Mouse (Mus musculus): ENCODE measurements around the gene Cyb561. TPM values are rescaled to one million over a fixed set of nuclear protein-coding genes. Genes with fewer than 3 reads are reported as not detected.

The Cyb561 gene
- total and polyA plus RNA-seq, 3 experiments: 32.8 to 43.9 TPM; not detected in 1

DNA sequence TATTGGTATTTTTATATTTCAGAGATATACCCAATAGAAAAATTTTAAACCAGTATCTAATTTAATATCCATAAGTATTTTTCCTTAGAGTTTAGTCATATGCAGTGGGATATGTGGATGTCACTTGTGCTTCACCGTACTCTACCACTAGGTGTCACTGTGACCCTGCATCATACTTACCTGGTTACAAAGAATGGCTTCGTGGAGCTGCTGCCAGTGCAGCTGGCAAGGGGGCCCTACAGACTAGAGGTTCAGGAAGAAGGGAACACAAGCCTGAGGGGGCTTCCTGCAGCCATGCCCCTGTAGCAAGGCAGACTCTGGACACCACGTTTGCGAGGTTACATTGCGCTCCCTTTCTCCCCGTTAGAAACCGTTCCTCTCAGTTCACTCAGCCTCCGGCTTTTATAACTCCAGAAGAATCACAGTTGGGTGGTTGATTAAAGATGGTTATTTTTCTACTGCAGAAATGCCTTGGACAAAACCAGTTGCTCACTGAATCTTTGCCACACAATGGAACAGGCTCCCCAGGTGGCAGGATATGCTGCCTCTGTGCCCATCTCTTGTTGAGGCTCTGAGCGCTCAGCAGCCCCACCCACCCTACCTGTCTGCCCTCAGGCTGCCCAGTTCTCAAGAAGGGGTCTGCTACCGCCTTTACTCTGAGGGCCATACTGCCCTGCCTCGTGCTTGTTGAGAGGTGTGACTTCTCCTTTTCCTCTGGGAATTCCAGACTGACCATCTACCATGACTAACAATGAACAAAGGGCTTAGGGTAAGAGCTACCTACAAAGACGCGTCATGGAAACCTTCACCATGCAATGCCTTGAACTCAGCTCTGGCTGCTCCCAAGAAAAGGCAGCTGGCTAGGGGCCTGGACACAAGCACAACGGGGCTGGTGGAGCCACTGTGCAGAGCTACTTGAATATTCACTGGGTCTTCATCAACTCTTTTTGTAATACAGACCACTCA, 25.8 kb downstream of the Cyb561 start:
- Histone ChIP-seq H3K4me1 (ENCODE audit: control insufficient read depth in 1 of 2, insufficient read depth in 2 of 2, low read length in 2 of 2) (peaks cover 0 to 6% of the 10 kb centered on the region in 2 experiments; a peak in 2 of 4 replicates), H3K27me3 (ENCODE audit: control insufficient read depth in 1 of 2, insufficient read depth in 2 of 2, low read length in 2 of 2) (no peaks in the 10 kb centered on the region), H3K27ac (ENCODE audit: control insufficient read depth, low read depth, low read length) (no peak overlapping the region), H3K9me3 (replicated peaks; ENCODE audit: insufficient read depth, low read length) (no peaks in the 10 kb centered on the region), H3K9ac (ENCODE audit: control insufficient read depth, low read depth, low read length, poor library complexity, severe bottlenecking) (no peak overlapping the region), H3K4me3 (ENCODE audit: control insufficient read depth in 1 of 2, insufficient read depth in 1 of 2, low read depth in 2 of 2, low read length in 2 of 2) (no peak overlapping the region), H3K36me3 (ENCODE audit: control insufficient read depth in 1 of 2, insufficient read depth in 2 of 2, low read length in 2 of 2) (no peaks in the 10 kb centered on the region; a peak in 1 of 4 replicates), H3K79me2 (ENCODE audit: control insufficient read depth, insufficient read depth, low read length, poor library complexity) (no peaks in the 10 kb centered on the region)
- peak; percentile 88 for DNase-seq (ENCODE audit: low read depth, low spot score)
- TF ChIP-seq MAFK (IDR thresholded peaks at IDR 0.05; ENCODE audit: borderline replicate concordance, low read depth, low read length): no peak
- TF ChIP-seq ZC3H11A (IDR thresholded peaks at IDR 0.05; ENCODE audit: low read depth, low read length): peak; percentile 95
- no peak for TF ChIP-seq EP300 (IDR thresholded peaks at IDR 0.05; ENCODE audit: low read depth in 1 of 2, low read length in 2 of 2)
- TF ChIP-seq SMC3 (IDR thresholded peaks at IDR 0.05; ENCODE audit: low read depth, low read length): peak; percentile 95
- no peak for TF ChIP-seq KAT2A (conservative IDR thresholded peaks at IDR 0.05; ENCODE audit: low read depth, low read length)
- peak in 2 of 3 experiments; percentile 82 to 87 for TF ChIP-seq CTCF (IDR thresholded peaks at IDR 0.05 in 2 of 3, conservative IDR thresholded peaks at IDR 0.05 in 1 of 3; ENCODE audit: control insufficient read depth in 1 of 3, insufficient read depth in 1 of 3, low read depth in 2 of 3, low read length in 3 of 3, poor library complexity in 1 of 3, severe bottlenecking in 1 of 3)
- no peak for TF ChIP-seq TCF12 (IDR thresholded peaks at IDR 0.05; ENCODE audit: low read depth, low read length)

- H3K4me1 ChIP-seq (ENCODE audit: control insufficient read depth in 1 of 2, insufficient read depth in 2 of 2, low read length in 2 of 2): peaks cover 0 to 26% of the 10 kb centered on the region in 2 experiments; a peak in 3 of 4 replicates
- no peaks in the 10 kb centered on the region for H3K27me3 ChIP-seq (ENCODE audit: control insufficient read depth in 1 of 2, insufficient read depth in 2 of 2, low read length in 2 of 2)
- H3K4me3 ChIP-seq (ENCODE audit: control insufficient read depth in 1 of 2, insufficient read depth in 1 of 2, low read depth in 2 of 2, low read length in 2 of 2): no peak overlapping the region
- peak; percentile 26 for DNase-seq (ENCODE audit: low read depth, low spot score)
- TF ChIP-seq SMC3 (IDR thresholded peaks at IDR 0.05; ENCODE audit: low read depth, low read length): no peak
- no peaks in the 10 kb centered on the region for H3K9me3 ChIP-seq (replicated peaks; ENCODE audit: insufficient read depth, low read length)
- H3K9ac ChIP-seq (ENCODE audit: control insufficient read depth, low read depth, low read length, poor library complexity, severe bottlenecking): no peak overlapping the region
- H3K27ac ChIP-seq (ENCODE audit: control insufficient read depth, low read depth, low read length): no peak overlapping the region
- H3K36me3 ChIP-seq (ENCODE audit: control insufficient read depth in 1 of 2, insufficient read depth in 2 of 2, low read length in 2 of 2): peaks cover 0 to 6% of the 10 kb centered on the region in 2 experiments; a peak in 2 of 4 replicates
- no peaks in the 10 kb centered on the region for H3K79me2 ChIP-seq (ENCODE audit: control insufficient read depth, insufficient read depth, low read length, poor library complexity)
These were observed 30.1 kb downstream of the Cyb561 start for GRCm38 (mm10) chr11:105922769-105923663.

GRCm38 (mm10) chr11:105921275-105921674, 31.9 kb downstream of the Cyb561 start:
- peak; percentile 30; the same call in 1 of the 2 replicates for TF ChIP-seq TCF12 (IDR thresholded peaks at IDR 0.05; ENCODE audit: low read depth, low read length)
- peak; percentile 60 for TF ChIP-seq TAL1 (IDR thresholded peaks at IDR 0.05; ENCODE audit: low read length)
- TF ChIP-seq GATA1 (IDR thresholded peaks at IDR 0.05; ENCODE audit: low read depth, low read length): peak; percentile 55
- no peak for TF ChIP-seq NRF1 (IDR thresholded peaks at IDR 0.05; ENCODE audit: insufficient read depth, low read depth, low read length, poor library complexity, severe bottlenecking)
- no peak for TF ChIP-seq ZC3H11A (IDR thresholded peaks at IDR 0.05; ENCODE audit: low read depth, low read length)
- TF ChIP-seq POLR2AphosphoS5 (IDR thresholded peaks at IDR 0.05; ENCODE audit: borderline replicate concordance, low read depth, low read length): no peak
- no peak for TF ChIP-seq MXI1 (IDR thresholded peaks at IDR 0.05; ENCODE audit: low read depth, low read length)
- TF ChIP-seq RAD21 (IDR thresholded peaks at IDR 0.05; ENCODE audit: low read depth, low read length): no peak
- no peak for TF ChIP-seq ZKSCAN1 (IDR thresholded peaks at IDR 0.05; ENCODE audit: low read depth, low read length)
- TF ChIP-seq KAT2A (conservative IDR thresholded peaks at IDR 0.05; ENCODE audit: low read depth, low read length): no peak
- no peak for TF ChIP-seq CTCF (IDR thresholded peaks at IDR 0.05 in 2 of 3, conservative IDR thresholded peaks at IDR 0.05 in 1 of 3; ENCODE audit: control insufficient read depth in 1 of 3, insufficient read depth in 1 of 3, low read depth in 2 of 3, low read length in 3 of 3, poor library complexity in 1 of 3, severe bottlenecking in 1 of 3)
- TF ChIP-seq EP300 (IDR thresholded peaks at IDR 0.05; ENCODE audit: low read depth in 1 of 2, low read length in 2 of 2): peak; percentile 52 to 54
- TF ChIP-seq ELF1 (IDR thresholded peaks at IDR 0.05; ENCODE audit: low read depth, low read length): no peak
- peaks cover 0 to 26% of the 10 kb centered on the region in 2 experiments; a peak in 3 of 4 replicates for H3K4me1 ChIP-seq (ENCODE audit: control insufficient read depth in 1 of 2, insufficient read depth in 2 of 2, low read length in 2 of 2)
- no peak overlapping the region for H3K4me3 ChIP-seq (ENCODE audit: control insufficient read depth in 1 of 2, insufficient read depth in 1 of 2, low read depth in 2 of 2, low read length in 2 of 2)
- H3K79me2 ChIP-seq (ENCODE audit: control insufficient read depth, insufficient read depth, low read length, poor library complexity): no peaks in the 10 kb centered on the region
- no peak overlapping the region for H3K9ac ChIP-seq (ENCODE audit: control insufficient read depth, low read depth, low read length, poor library complexity, severe bottlenecking)
- H3K9me3 ChIP-seq (replicated peaks; ENCODE audit: insufficient read depth, low read length): no peaks in the 10 kb centered on the region
- peak; percentile 43 for DNase-seq (ENCODE audit: low read depth, low spot score)
- H3K36me3 ChIP-seq (ENCODE audit: control insufficient read depth in 1 of 2, insufficient read depth in 2 of 2, low read length in 2 of 2): peaks cover 0 to 6% of the 10 kb centered on the region in 2 experiments; a peak in 2 of 4 replicates
- no peak overlapping the region for H3K27ac ChIP-seq (ENCODE audit: control insufficient read depth, low read depth, low read length)
- peaks cover under 1 to 7% of the 10 kb centered on the region in 2 experiments for H3K27me3 ChIP-seq (ENCODE audit: control insufficient read depth in 1 of 2, insufficient read depth in 2 of 2, low read length in 2 of 2)
